Mouse (Mus musculus) brain, adult 2 months (tissue): Measurements from ENCODE around the gene Vps52.

Experiments used
- DNase-seq: peaks from one replicate; pipeline ENCODE4 v3.0.0; 2011; ENCODE audit warnings: low read depth, low spot score

The Vps52 gene

DNA sequence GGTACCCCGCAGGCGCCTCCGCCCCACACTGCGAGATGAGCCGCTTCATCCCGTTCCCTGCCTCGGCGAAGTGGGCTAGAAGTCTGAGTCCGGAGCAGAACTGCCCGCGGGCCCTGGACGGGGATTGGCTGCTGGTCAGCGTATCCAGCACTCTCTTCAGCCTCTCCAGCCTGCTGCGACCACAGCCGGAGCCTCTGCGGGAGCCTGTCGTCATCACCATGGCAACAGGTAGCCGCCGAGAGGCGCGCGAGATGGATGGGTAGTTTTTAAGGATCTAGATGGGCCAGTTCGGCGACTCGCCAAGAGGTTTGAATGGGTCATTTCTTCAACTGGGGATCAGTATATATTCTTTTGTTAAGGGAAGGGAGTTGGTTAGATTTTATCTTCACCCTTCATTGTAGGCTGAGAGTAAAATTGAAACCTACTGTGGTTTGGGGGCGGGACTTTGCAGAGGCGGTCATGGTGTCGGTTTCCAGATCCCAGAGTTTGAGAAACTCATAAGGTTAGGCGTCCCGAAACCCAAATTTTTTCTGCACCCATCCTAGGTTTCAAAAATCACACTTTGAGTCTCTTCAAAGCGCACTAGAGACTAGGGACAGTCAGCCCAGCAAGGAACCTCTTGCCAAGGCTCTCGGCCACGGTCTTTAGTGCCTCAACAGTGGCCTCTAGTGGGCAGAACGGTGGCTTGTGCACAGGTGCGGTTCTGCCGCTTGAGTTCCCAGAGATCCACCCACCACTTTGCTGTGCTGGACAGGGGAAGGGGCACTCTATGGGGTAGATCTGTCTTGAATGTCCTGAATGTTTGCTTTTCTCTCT lies 35.1 kb upstream of the Vps52 start:
- DNase-seq = peak; percentile 92

- no peak for DNase-seq
These were observed 34.3 kb upstream of the Vps52 start for GRCm38 (mm10) chr17:33921361-33921760.

DNA sequence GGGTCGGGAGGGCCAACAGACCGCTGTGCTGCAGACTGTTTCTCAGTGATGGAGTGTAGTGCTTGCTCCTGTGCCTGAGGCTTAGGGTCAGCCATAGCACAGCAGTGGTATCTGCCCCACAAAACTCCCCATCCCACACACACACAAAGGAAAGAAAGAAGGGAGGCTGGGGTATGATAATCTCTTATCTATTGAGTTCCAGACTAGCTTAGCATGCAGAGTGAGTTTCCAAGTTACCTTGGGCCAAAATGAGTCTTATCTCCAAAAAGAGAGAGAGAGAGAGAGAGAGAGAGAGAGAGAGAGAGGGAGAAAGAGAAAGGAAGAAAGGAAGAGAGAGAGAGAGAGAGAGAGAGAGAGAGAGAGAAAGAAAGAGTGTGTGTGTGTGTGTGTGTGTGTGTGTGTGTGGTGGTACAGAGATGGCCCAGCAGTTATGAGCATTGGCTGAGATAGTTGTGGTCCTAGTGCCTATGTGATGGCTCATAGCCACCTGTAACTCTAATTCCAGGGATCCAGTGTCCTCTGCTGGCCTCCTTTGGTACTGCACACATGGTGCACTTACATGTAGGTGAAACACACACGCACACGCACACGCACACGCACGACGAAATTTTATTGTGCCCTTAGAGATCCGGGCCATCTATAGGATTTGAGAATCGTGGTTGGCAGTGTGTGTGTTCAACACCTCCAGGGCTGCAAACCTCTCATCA lies 30.9 kb upstream of the Vps52 start:
- peak; percentile 41 for DNase-seq

DNA sequence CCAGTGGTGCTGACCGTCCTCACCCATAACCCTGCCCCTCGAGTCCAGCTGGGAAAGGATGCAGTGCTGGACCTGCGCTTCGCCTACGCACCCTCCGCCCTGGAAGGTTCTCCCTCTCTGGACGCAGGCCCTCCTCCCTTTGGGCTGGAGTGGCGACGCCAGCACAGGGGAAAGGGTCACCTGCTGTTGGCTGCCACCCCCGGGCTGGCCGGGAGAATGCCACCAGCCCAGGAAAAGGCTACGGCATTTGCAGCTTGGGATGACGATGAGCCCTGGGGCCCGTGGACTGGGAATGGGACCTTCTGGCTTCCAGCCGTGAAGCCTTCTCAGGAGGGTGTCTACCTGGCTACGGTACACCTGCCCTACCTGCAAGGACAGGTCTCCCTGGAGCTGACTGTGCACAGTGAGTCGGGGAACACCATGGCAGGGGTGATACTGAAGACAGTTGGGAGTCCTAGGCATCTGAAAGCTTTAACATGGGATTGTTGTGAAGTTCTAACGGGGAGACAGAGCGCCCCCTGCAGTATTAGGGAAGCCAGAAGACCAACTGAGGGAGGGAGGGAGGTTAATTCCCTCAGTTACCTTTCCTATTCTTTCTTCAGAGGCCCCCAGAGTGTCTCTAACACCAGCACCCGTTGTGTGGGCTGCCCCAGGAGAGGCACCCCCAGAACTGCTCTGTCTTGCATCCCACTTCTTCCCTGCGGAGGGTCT lies 30.1 kb upstream of the Vps52 start:
- DNase-seq = no peak

DNA sequence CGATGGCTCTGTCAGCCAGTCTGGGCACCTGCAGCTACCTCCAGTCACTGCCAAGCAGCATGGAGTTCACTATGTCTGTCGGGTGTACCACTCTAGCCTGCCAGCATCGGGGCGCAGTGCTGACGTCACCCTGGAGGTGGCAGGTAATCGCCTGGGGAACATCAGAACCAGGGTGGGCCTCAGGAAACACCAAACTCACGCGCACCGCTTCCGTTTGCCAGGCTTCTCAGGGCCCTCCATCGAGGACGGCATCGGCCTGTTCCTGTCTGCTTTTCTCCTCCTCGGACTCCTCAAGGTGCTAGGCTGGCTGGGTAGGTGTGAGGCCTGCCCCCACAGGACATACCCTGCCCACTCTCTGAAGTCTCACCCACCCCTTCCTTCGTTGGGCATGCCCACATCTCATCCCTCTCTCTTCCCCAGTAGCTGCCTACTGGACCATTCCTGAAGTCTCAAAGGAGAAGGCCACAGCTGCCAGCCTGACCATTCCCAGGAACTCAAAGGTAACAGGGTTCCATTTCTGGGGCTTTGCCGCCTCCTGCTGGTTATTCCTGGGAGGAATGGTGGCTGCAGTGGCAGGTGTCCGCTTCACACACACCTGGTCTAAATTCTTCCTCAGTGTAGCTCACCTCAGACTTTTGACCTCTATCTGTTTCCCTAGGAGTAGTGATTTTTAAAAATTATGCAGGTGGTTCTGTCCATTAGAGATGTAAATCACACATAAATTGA lies 29.2 kb upstream of the Vps52 start:
- no peak for DNase-seq

DNA sequence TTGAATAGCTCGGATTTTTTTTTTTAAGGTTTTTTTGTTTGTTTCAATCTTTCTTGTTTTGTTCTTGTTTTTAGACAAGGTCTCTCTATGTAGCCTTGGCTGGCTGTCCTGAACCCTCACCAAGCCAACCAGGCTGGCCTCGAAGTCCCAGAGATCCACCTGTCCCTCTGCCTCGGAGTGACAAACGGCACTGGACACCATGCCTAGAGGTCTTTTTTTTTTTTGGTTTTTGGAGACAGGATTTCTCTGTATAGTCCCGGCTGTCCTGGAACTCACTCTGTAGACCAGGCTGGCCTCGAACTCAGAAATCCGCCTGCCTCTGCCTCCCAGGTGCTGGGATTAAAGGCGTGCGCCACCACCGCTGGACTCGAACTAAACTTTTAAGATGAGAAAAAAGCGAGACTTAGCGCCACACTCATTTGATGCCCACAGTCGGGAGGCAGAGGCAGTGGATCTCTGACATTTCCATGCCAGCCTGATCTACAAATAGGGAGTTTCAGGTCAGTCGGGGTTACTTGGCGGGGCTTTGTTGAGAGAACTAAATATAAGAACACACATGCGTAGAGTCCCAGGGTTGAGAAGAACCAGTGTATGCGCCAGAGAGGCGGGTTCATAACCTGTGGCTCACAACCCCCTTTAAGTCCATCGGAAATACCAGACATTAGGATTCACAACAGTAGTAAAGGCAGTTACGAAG lies 27.2 kb upstream of the Vps52 start:
- DNase-seq = no peak

- DNase-seq = peak; percentile 97
These were observed 26.0 kb upstream of the Vps52 start, which contains the start of gene Rgl2 for GRCm38 (mm10) chr17:33929371-33930279. TSS of gene Rgl2 (plus strand) at chr17:33929543.

DNA sequence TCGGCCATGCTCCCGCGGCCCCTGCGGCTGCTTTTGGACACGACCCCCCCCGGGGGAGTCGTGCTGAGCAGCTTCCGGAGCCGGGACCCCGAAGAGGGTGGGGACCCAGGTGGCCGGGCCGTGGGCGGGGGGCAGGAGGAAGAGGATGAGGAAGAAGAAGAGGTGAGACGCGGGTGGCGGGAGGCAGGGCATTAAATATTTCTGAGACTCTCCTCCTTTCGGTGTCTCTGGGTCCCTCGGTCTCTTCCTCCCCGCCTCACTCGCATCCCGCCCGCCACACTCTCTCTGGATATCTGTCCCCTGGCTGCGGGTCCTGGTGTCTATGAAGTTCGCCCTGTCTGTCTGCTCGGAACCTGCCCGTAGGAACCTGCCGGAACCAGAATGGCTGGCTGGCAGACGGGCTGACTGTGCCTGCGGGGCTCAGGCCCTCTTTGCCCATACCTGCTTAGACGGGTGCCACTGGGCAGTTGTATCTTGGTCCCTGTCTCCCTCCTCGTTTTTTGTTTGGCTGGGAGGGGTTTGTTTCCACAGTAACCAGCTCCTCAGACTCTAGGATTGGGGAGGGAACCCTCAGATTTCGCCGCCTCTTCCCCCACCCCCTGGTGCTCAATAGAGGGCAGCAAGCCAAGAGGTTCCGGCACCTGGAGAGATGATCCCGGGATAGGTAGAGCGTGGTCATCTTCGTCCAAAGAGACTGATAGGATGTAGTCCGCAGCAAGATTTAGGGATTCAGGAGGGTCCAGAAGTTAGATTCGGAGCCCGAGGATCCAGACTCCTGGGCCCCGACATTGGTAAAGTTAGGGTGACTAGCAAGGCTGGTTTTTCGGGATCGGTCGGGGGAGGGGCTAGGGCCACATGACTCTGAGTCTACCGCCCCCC lies 25.1 kb upstream of the Vps52 start:
- peak; percentile 87 for DNase-seq

DNA sequence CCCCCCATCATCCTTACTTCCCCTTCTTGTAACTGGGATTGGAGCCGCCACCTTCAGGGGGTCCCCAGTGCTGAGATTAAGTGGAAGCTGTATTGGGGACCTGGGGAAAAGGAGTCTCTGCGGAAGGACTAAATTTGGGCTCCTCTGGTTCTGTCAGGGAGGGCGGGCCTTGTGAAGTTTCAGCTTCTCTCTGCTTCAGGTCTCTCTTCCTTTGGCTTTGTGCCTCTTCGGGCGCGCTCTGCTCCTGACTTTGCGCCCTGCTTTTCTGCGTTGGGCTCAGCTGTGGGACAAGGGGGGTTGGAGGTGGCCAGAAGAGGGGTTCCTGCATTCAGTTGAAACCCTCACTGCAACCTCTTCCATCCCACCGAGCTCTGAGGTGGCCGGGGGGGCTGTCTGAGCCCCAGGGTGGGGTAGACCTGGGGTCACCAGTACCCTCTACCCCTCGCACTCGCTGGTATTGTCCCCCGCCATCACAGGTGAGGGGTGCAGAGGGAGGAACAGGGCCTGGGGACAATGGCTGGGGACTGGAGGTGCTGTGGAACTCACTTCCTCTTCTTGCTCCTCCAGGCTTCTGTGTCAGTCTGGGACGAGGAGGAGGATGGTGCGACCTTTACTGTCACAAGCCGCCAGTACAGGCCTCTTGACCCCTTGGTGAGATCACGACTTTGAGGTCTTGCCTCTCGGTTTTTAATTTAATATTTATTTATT lies 24.3 kb upstream of the Vps52 start:
- DNase-seq = no peak

- DNase-seq = no peak
These were observed 23.7 kb upstream of the Vps52 start for GRCm38 (mm10) chr17:33931947-33932346.

DNA sequence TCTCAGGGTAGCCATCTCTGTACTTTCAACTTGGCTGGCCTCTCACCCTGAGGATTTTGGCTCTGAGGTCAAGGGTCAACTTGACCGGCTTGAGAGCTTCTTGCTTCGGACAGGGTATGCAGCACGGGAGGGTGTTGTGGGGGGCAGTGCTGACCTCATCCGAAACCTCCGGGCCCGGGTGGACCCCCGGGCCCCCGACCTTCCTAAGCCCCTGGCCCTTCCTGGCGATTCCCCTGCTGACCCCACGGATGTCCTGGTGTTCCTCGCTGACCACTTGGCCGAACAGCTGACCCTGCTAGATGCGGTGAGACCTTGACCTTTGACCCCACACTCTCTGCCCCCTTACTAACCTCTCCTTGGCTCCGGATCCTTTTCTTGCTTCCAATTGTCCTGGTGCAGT lies 23.2 kb upstream of the Vps52 start:
- no peak for DNase-seq

DNA sequence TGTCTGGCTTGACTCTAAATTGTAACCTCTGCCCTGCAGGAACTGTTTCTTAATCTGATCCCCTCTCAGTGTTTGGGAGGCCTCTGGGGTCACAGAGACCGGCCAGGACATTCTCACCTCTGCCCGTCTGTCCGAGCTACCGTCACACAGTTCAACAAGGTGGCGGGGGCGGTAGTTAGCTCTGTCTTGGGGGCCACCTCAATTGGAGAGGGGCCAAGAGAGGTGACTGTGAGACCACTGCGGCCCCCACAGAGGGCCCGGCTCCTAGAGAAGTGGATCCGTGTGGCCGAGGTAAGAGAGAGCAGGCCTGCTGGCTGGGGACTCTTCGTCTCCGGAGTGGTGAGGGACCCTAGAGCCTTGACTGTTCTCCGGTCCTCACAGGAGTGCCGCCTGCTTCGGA lies 22.6 kb upstream of the Vps52 start:
- DNase-seq = no peak

GRCm38 (mm10) chr17:33935422-33936055 lies 20.1 kb upstream of the Vps52 start:
- DNase-seq = no peak

DNA sequence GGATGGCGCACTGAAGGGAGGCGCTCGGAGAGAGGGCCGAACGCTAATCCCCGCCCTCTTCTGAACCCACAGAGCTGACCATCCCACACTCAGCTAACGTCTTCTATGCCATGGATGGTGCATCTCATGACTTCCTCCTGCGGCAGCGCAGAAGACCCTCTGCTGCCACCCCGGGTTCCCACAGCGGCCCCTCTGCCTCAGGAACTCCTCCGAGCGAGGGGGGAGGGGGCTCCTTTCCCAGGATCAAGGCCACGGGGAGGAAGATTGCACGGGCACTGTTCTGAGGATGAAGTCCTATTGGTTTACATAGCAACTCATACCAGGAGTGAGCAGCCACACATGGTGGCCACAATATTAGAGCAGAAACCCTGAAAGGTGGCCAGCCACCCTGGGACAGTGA lies 18.6 kb upstream of the Vps52 start:
- DNase-seq = no peak

DNA sequence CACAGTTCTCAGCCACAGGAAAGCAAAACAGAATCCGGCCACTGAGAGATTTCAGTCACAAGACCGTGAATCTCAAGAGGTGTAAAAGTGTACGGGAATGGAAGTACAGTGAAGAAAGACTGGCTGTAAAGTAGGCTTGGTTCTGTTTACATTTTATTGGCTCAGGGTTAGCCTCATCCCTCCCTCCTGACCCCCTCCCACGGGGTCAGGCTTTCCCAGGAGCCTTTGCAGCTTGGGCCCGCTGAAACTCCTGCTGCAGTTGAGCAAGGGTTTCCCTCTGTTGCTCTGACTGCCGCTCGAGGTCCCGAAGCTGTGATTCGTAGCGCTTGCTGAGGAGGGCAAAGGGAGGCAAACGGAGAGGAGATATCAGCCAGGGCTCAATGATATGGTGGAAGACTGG lies 16.8 kb upstream of the Vps52 start:
- no peak for DNase-seq

DNA sequence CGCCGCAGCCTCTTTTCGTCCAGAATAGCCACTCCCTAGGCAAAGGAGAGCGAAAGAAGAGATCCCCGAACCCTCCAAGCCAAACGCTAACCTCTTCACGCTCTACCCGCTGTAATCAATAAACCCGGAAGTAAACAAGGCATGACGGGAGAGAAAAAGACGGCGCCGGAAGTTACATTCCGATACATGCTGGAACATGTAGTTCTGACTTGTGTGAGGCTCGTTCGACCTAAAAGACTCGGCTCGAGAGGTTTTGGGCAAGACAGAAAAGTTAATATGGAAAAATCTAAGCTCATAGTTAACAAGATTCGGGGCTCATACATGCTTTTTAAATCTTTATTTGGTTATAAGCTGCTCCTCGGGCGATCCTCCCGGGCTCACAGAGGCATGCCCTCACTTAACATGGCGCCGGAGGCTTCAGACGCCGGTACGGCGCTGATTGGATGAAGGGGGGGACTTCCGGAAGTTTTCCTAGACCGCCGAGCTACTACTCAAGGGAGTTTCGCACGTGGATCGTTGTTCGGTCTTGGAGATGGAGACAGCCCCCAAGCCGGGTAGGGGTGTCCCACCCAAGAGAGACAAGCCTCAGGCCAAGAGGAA lies 15.3 kb upstream of the Vps52 start, which contains the start of the genes Pfdn6 and Wdr46:
Gene Pfdn6 (minus strand): TSS at position 138 of the 600 bp plus-strand sequence.
Gene Wdr46 (plus strand): TSS at position 455 of the 600 bp plus-strand sequence.
- DNase-seq = peak; percentile 96

DNA sequence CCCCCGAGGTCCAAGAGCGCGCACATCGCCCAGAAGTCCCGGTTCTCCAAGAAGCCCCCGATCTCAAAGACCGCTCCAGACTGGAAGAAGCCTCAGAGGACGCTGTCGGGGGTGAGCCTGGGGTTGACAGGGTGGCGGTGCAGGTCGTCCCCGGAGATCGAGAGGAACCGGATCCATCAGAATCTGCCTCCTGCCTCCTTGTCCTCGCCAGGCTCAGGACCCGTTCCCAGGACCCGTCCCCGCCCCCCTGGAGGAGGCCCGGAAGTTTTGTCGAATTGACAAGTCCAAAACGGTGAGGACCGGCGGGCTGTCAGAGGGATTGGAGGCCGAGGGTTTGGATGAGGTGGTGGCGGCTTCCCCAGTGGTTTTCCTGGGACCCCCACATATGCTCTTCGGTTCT lies 14.6 kb upstream of the Vps52 start:
- no peak for DNase-seq
